Mouse (Mus musculus): Measurements from ENCODE around the gene Msantd2. TPM values are rescaled to one million over a fixed set of nuclear protein-coding genes. Genes with fewer than 3 reads are reported as not detected.
A peak's percentile ranks its signal among the peaks of the same experiment; 100 is the strongest.

Gene Msantd2
- polyA plus RNA-seq (2012; rRNA removed) (64.4 and 74.2 TPM in 2 replicates), polyA plus RNA-seq (2014; fragmentation: Nextera tagmentation; extraction: Ambion mirVana) (26.7 and 31.7 TPM in 2 replicates)

DNA sequence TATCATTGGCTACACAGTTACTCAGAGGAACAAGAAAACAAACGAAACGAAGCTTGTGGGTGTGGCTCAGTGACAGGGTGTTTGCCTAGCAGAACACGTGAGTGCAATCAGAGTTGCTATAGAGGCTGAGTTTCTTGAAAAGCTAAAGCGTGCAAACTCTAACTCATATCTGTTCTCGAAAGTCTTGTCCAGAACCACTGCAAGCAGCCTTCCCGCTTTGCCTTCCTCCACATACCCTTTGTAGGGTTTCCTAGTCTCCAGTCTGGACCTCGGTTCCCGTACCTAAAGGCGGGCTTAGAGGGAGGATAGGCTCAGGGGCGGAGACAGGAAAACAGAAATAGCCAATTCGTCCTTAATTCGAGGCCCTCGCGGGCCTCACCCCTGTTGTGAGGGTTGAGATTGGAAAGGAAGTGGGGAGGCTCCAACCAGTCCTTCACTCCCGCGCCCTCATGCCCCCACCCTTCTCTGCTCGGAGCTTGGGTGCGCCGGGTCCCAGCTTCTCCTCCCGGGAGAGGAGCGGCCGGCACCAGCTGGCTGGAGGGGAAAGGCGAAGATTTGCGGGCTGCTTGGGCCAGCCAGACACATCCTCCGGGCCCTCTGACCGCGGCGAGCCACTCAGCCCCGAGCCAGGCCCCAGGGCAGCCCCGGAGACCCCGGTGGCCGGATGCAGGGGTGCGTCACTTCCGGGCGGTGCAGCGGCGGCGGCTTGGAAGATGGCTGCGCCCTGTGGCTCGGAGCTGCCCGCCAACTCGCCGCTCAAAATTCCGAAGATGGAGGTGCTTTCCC is at the start of gene Msantd2:
Gene Msantd2, plus strand, starts transcription at position 709 of the 786 bp plus-strand sequence.
- peaks cover 13% of the 10 kb centered on the region for H3K4me1 ChIP-seq (ENCODE audit: control insufficient read depth, insufficient read depth, low read length)
- peak within 1 kb of the TSS; percentile 99 for H3K4me3 ChIP-seq (replicated peaks; ENCODE audit: low read length)
- under 1% methylated on average over 33 of the region's 44 CpGs for WGBS
- H3K9ac ChIP-seq (ENCODE audit: low read depth, low read length, severe bottlenecking): peak within 1 kb of the TSS; percentile 94
- peak; percentile 82 for DNase-seq (ENCODE audit: low spot score)
- TF ChIP-seq POLR2A (IDR thresholded peaks at IDR 0.05; ENCODE audit: borderline replicate concordance, extremely low read depth, insufficient read depth, insufficient read length): peak; percentile 73; the same call in 1 of the 2 replicates
- peak within 1 kb of the TSS; percentile 87 for H3K4me2 ChIP-seq (replicated peaks; ENCODE audit: low read depth, low read length, severe bottlenecking)
- H3K27ac ChIP-seq (replicated peaks; ENCODE audit: low read depth, low read length): peak within 1 kb of the TSS; percentile 99
- H3K36me3 ChIP-seq (ENCODE audit: control insufficient read depth, insufficient read depth, low read length): no peaks in the 10 kb centered on the region; the same call in 1 of the 2 replicates
- peak; percentile 94 for ATAC-seq (ENCODE audit: low FRiP score, low read depth)
- H3K9me3 ChIP-seq (ENCODE audit: control insufficient read depth, low read length): no peaks in the 10 kb centered on the region
- no peaks in the 10 kb centered on the region for H3K27me3 ChIP-seq (ENCODE audit: control insufficient read depth, insufficient read depth, low read length)

DNA sequence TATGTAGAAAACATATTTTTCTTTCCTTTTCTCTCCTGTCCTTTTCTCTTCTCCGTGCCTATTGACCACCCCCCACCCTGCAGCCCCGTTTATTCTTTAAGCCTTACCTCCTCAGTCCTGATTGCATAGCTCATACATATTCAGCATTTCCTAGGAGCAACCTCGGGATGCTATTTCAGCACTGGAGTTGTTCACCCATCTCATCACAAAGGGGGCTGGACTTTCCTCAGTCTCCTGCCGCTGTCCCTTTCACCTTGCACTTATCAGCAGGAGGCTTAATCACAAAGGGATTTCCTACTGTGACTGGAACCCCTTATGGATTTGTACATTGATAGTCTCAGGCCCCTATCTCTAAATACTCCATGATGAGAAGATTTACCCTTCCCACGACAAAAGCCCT is 36.7 kb upstream of the Msantd2 start:
- TF ChIP-seq POLR2A (IDR thresholded peaks at IDR 0.05; ENCODE audit: borderline replicate concordance, extremely low read depth, insufficient read depth, insufficient read length): no peak
- Histone ChIP-seq H3K27ac (replicated peaks; ENCODE audit: low read depth, low read length) (no peak overlapping the region), H3K4me1 (ENCODE audit: control insufficient read depth, insufficient read depth, low read length) (0 out of 2 replicates have a peak, but pooled peaks cover 10% of the 10 kb centered on the region), H3K4me3 (replicated peaks; ENCODE audit: low read length) (no peak overlapping the region), H3K9ac (ENCODE audit: low read depth, low read length, severe bottlenecking) (no peak overlapping the region), H3K36me3 (ENCODE audit: control insufficient read depth, insufficient read depth, low read length) (no peaks in the 10 kb centered on the region), H3K27me3 (ENCODE audit: control insufficient read depth, insufficient read depth, low read length) (peaks cover 38% of the 10 kb centered on the region), H3K4me2 (replicated peaks; ENCODE audit: low read depth, low read length, severe bottlenecking) (no peak overlapping the region), H3K9me3 (ENCODE audit: control insufficient read depth, low read length) (no peaks in the 10 kb centered on the region)
- ATAC-seq (ENCODE audit: low FRiP score, low read depth) (no peak), DNase-seq (ENCODE audit: low spot score) (no peak)
- 4% methylated on average over 5 of the region's 5 CpGs for WGBS

DNA sequence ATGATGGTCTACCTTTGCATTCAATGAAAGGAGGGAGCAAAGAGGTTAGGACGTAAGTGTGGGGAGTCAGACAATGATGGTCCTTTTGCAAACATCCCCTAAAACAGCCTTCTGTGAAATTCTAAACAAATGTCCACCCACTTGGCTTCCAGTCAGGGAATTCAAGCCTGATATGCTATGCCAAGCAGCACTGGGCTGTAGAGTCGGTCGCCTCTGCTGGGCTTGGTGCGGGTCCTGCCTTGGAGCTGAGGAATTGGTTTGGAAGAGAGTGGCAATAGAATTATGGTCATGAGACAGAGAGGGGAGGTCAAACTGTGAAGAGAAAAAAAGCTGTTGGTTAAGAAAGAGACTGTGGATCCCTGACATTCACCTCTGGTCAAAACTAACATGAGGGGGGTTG is 35.8 kb upstream of the Msantd2 start:
- Histone ChIP-seq H3K27me3 (ENCODE audit: control insufficient read depth, insufficient read depth, low read length) (peaks cover 47% of the 10 kb centered on the region), H3K4me1 (ENCODE audit: control insufficient read depth, insufficient read depth, low read length) (0 out of 2 replicates have a peak, but pooled peaks cover 10% of the 10 kb centered on the region), H3K9ac (ENCODE audit: low read depth, low read length, severe bottlenecking) (no peak overlapping the region), H3K9me3 (ENCODE audit: control insufficient read depth, low read length) (no peaks in the 10 kb centered on the region), H3K4me2 (replicated peaks; ENCODE audit: low read depth, low read length, severe bottlenecking) (no peak overlapping the region), H3K36me3 (ENCODE audit: control insufficient read depth, insufficient read depth, low read length) (no peaks in the 10 kb centered on the region), H3K4me3 (replicated peaks; ENCODE audit: low read length) (no peak overlapping the region), H3K27ac (replicated peaks; ENCODE audit: low read depth, low read length) (no peak overlapping the region)
- WGBS: 48% methylated on average over 4 of the region's 4 CpGs
- DNase-seq (ENCODE audit: low spot score) (no peak), ATAC-seq (ENCODE audit: low FRiP score, low read depth) (no peak)
- TF ChIP-seq POLR2A (IDR thresholded peaks at IDR 0.05; ENCODE audit: borderline replicate concordance, extremely low read depth, insufficient read depth, insufficient read length): no peak

DNA sequence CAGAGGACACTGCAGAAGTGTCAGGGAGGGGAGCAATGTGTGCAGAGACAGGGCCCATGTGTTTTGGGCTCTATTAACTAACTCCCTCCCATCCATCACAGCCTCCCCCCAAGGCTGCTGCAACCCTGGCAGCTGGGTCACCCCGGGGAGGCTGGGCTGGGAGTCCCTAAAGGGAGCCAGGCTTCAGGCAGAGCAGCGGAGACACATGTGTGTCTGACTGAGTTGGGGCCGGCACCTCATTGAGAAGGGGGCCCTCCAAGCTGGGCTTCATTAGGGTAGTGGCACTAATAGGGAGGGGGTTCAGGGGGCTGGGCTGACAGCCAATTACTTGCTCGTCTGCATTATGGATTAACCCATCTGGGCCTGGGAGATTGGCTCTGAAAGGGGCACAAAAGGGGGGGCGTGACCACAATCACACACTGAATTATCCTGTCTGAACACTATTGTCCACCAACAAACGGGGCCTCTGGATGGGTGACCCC is 35.1 kb upstream of the Msantd2 start:
- H3K4me3 ChIP-seq (replicated peaks; ENCODE audit: low read length): no peak overlapping the region
- 5% methylated on average over 6 of the region's 6 CpGs for WGBS
- H3K4me1 ChIP-seq (ENCODE audit: control insufficient read depth, insufficient read depth, low read length): 0 out of 2 replicates have a peak, but pooled peaks cover 10% of the 10 kb centered on the region
- no peaks in the 10 kb centered on the region for H3K9me3 ChIP-seq (ENCODE audit: control insufficient read depth, low read length)
- no peak for ATAC-seq (ENCODE audit: low FRiP score, low read depth)
- no peak overlapping the region for H3K9ac ChIP-seq (ENCODE audit: low read depth, low read length, severe bottlenecking)
- H3K36me3 ChIP-seq (ENCODE audit: control insufficient read depth, insufficient read depth, low read length): no peaks in the 10 kb centered on the region
- no peak for DNase-seq (ENCODE audit: low spot score)
- H3K4me2 ChIP-seq (replicated peaks; ENCODE audit: low read depth, low read length, severe bottlenecking): no peak overlapping the region
- peaks cover 55% of the 10 kb centered on the region for H3K27me3 ChIP-seq (ENCODE audit: control insufficient read depth, insufficient read depth, low read length)
- no peak for TF ChIP-seq POLR2A (IDR thresholded peaks at IDR 0.05; ENCODE audit: borderline replicate concordance, extremely low read depth, insufficient read depth, insufficient read length)
- no peak overlapping the region for H3K27ac ChIP-seq (replicated peaks; ENCODE audit: low read depth, low read length)

GRCm38 (mm10) chr9:37454991-37455390 is 34.1 kb upstream of the Msantd2 start:
- TF ChIP-seq POLR2A (IDR thresholded peaks at IDR 0.05; ENCODE audit: borderline replicate concordance, extremely low read depth, insufficient read depth, insufficient read length): no peak
- no peak for DNase-seq (ENCODE audit: low spot score)
- no peak overlapping the region for H3K4me3 ChIP-seq (replicated peaks; ENCODE audit: low read length)
- H3K36me3 ChIP-seq (ENCODE audit: control insufficient read depth, insufficient read depth, low read length): no peaks in the 10 kb centered on the region
- peaks cover 64% of the 10 kb centered on the region for H3K27me3 ChIP-seq (ENCODE audit: control insufficient read depth, insufficient read depth, low read length)
- no peak overlapping the region for H3K9ac ChIP-seq (ENCODE audit: low read depth, low read length, severe bottlenecking)
- no peak overlapping the region for H3K27ac ChIP-seq (replicated peaks; ENCODE audit: low read depth, low read length)
- WGBS: 7% methylated on average over 3 of the region's 3 CpGs
- peaks cover 15% of the 10 kb centered on the region; the same call in 1 of the 2 replicates for H3K4me1 ChIP-seq (ENCODE audit: control insufficient read depth, insufficient read depth, low read length)
- no peaks in the 10 kb centered on the region for H3K9me3 ChIP-seq (ENCODE audit: control insufficient read depth, low read length)
- no peak overlapping the region for H3K4me2 ChIP-seq (replicated peaks; ENCODE audit: low read depth, low read length, severe bottlenecking)
- no peak for ATAC-seq (ENCODE audit: low FRiP score, low read depth)

Measured in limb, embryonic 14.5 days (tissue).